Mouse (Mus musculus): ENCODE measurements around the gene Ltbr. TPM values are rescaled to one million over a fixed set of nuclear protein-coding genes. Genes with fewer than 3 reads are reported as not detected.
"Not testable (repeated sequence)": the region's sequence is repeated elsewhere in the genome, so short reads cannot be mapped to it uniquely, and the experiment has no call there.

Gene Ltbr
- total and polyA plus RNA-seq, 2 experiments from 2014 or later, result 38.3 to 76.7 TPM

DNA sequence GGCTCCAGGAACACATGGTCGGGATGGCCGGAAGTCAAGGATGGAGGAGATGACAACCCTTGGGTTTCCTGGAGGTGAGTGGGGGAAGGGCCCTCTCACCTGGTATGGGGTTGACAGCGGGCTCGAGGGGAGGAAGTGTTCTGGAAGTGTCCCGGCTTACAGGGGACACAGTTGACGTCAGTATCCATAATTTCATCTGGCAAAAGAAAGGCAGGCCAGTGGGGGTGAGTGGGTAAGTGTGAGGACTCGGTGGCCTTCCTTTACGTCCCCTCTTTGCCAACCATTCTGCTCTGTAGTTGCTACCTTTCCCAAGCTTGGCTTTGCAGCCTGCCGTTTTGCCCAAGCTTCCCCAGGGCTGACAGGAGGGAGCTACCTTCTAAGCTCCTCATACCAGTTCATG, 1.5 kb downstream of the Ltbr start:
- Histone ChIP-seq H3K9ac (replicated peaks; ENCODE audit: low read depth, low read length) (peak overlapping the region; percentile 85), H3K27ac (ENCODE audit: low read depth) (no peak overlapping the region), H3K27me3 (ENCODE audit: control insufficient read depth, insufficient read depth, low read length) (no peaks in the 10 kb centered on the region), H3K36me3 (replicated peaks; ENCODE audit: control insufficient read depth, insufficient read depth, low read length) (peaks cover 41% of the 10 kb centered on the region), H3K4me2 (ENCODE audit: low read depth, low read length) (peak overlapping the region; percentile 84), H3K4me3 (ENCODE audit: low read depth, low read length) (peak overlapping the region; percentile 63), H3K4me1 (ENCODE audit: control insufficient read depth, insufficient read depth) (peaks cover 21% of the 10 kb centered on the region), H3K9me3 (replicated peaks; ENCODE audit: control insufficient read depth, low read length) (no peaks in the 10 kb centered on the region)
- ATAC-seq (ENCODE audit: insufficient read depth, low read depth) (no peak), DNase-seq (ENCODE audit: low spot score) (no peak)
- TF ChIP-seq EP300 (IDR thresholded peaks at IDR 0.05; ENCODE audit: low read depth) (no peak), CTCF (IDR thresholded peaks at IDR 0.05; ENCODE audit: low read depth) (no peak)
- WGBS, result 63% methylated on average over 9 of the region's 9 CpGs

GRCm38 (mm10) chr6:125309406-125309805, 4.3 kb downstream of the Ltbr start:
- H3K4me3 ChIP-seq (ENCODE audit: low read depth, low read length), result no peak overlapping the region
- peaks cover 21% of the 10 kb centered on the region for H3K4me1 ChIP-seq (ENCODE audit: control insufficient read depth, insufficient read depth)
- no peaks in the 10 kb centered on the region for H3K27me3 ChIP-seq (ENCODE audit: control insufficient read depth, insufficient read depth, low read length)
- H3K9me3 ChIP-seq (replicated peaks; ENCODE audit: control insufficient read depth, low read length), result no peaks in the 10 kb centered on the region
- TF ChIP-seq EP300 (IDR thresholded peaks at IDR 0.05; ENCODE audit: low read depth), result no peak
- TF ChIP-seq CTCF (IDR thresholded peaks at IDR 0.05; ENCODE audit: low read depth), result no peak
- no peak overlapping the region for H3K4me2 ChIP-seq (ENCODE audit: low read depth, low read length)
- DNase-seq (ENCODE audit: low spot score) (no peak), ATAC-seq (ENCODE audit: insufficient read depth, low read depth) (no peak)
- H3K9ac ChIP-seq (replicated peaks; ENCODE audit: low read depth, low read length), result no peak overlapping the region
- peaks cover 51% of the 10 kb centered on the region for H3K36me3 ChIP-seq (replicated peaks; ENCODE audit: control insufficient read depth, insufficient read depth, low read length)
- H3K27ac ChIP-seq (ENCODE audit: low read depth), result no peak overlapping the region
- WGBS, result 68% methylated on average over 5 of the region's 5 CpGs

DNA sequence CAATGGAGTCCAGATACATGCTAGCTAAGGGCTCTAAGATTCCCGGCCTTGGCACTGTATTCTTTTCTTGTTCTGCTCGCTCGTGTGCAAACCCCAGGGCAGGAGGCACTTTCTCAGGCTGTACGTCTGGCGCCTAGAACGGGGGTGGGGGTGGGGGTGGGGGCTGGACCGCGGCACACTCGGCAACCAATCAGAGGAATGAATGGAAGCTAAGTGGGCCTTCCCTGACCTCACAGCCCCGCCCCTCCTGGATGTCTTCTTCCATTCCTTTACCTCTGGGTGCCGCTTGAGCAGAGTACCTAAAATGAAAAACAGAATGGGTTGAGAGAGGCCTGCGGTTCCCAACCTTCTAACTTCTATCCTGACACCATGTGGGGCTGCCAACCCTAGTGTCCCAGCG, 4.8 kb downstream of the Ltbr start:
- Histone ChIP-seq H3K4me2 (ENCODE audit: low read depth, low read length) (no peak overlapping the region), H3K36me3 (replicated peaks; ENCODE audit: control insufficient read depth, insufficient read depth, low read length) (peaks cover 51% of the 10 kb centered on the region)

DNA sequence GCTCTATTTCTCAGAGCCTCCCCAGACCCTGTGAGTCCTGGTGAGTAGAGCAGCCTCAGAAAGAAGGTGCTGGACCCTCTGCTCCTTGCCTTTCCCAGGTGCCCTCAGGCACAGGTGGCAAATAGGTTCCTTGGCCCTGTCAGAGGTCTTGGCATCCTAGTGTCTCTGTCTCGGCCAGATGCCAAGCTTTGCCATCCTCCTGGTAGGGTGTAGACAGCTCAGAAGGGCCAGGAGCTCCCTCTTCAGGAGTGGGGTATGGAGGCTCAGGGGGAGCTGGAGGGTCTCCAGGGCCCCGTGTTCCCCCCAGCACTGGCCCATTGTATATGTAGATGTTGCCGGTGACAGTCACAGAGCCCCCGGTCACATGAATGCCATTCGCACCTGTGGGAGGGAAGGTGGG, 6.6 kb downstream of the Ltbr start:
- H3K4me3 ChIP-seq (ENCODE audit: low read depth, low read length), result no peak overlapping the region
- no peak for TF ChIP-seq EP300 (IDR thresholded peaks at IDR 0.05; ENCODE audit: low read depth)
- TF ChIP-seq CTCF (IDR thresholded peaks at IDR 0.05; ENCODE audit: low read depth), result no peak
- no peak for DNase-seq (ENCODE audit: low spot score)
- no peak overlapping the region for H3K27ac ChIP-seq (ENCODE audit: low read depth)
- H3K27me3 ChIP-seq (ENCODE audit: control insufficient read depth, insufficient read depth, low read length), result no peaks in the 10 kb centered on the region
- H3K36me3 ChIP-seq (replicated peaks; ENCODE audit: control insufficient read depth, insufficient read depth, low read length), result peaks cover 51% of the 10 kb centered on the region
- H3K9me3 ChIP-seq (replicated peaks; ENCODE audit: control insufficient read depth, low read length), result no peaks in the 10 kb centered on the region
- ATAC-seq (ENCODE audit: insufficient read depth, low read depth), result no peak
- peaks cover 5% of the 10 kb centered on the region for H3K4me1 ChIP-seq (ENCODE audit: control insufficient read depth, insufficient read depth)
- no peak overlapping the region for H3K9ac ChIP-seq (replicated peaks; ENCODE audit: low read depth, low read length)
- WGBS, result 89% methylated on average over 5 of the region's 5 CpGs
- no peak overlapping the region for H3K4me2 ChIP-seq (ENCODE audit: low read depth, low read length)

More for the DNA sequence above, 4.8 kb downstream of the Ltbr start:
- TF ChIP-seq CTCF (IDR thresholded peaks at IDR 0.05; ENCODE audit: low read depth), result no peak
- no peak for TF ChIP-seq EP300 (IDR thresholded peaks at IDR 0.05; ENCODE audit: low read depth)
- DNase-seq (ENCODE audit: low spot score) (no peak), ATAC-seq (ENCODE audit: insufficient read depth, low read depth) (no peak)
- peaks cover 18% of the 10 kb centered on the region for H3K4me1 ChIP-seq (ENCODE audit: control insufficient read depth, insufficient read depth)
- H3K9ac ChIP-seq (replicated peaks; ENCODE audit: low read depth, low read length), result no peak overlapping the region
- 35% methylated on average over 13 of the region's 13 CpGs for WGBS
- H3K27ac ChIP-seq (ENCODE audit: low read depth), result no peak overlapping the region
- H3K9me3 ChIP-seq (replicated peaks; ENCODE audit: control insufficient read depth, low read length), result no peaks in the 10 kb centered on the region
- H3K4me3 ChIP-seq (ENCODE audit: low read depth, low read length), result no peak overlapping the region
- H3K27me3 ChIP-seq (ENCODE audit: control insufficient read depth, insufficient read depth, low read length), result no peaks in the 10 kb centered on the region

- ATAC-seq (ENCODE audit: insufficient read depth, low read depth) (no peak), DNase-seq (ENCODE audit: low spot score) (no peak)
- Histone ChIP-seq H3K4me2 (ENCODE audit: low read depth, low read length) (no peak overlapping the region), H3K36me3 (replicated peaks; ENCODE audit: control insufficient read depth, insufficient read depth, low read length) (peaks cover 36% of the 10 kb centered on the region), H3K4me3 (ENCODE audit: low read depth, low read length) (no peak overlapping the region), H3K4me1 (ENCODE audit: control insufficient read depth, insufficient read depth) (no peaks in the 10 kb centered on the region), H3K9me3 (replicated peaks; ENCODE audit: control insufficient read depth, low read length) (no peaks in the 10 kb centered on the region), H3K27me3 (ENCODE audit: control insufficient read depth, insufficient read depth, low read length) (no peaks in the 10 kb centered on the region), H3K9ac (replicated peaks; ENCODE audit: low read depth, low read length) (no peak overlapping the region), H3K27ac (ENCODE audit: low read depth) (no peak overlapping the region)
- WGBS, result 68% methylated on average over 6 of the region's 6 CpGs
- no peak for TF ChIP-seq CTCF (IDR thresholded peaks at IDR 0.05; ENCODE audit: low read depth)
Observed at GRCm38 (mm10) chr6:125305465-125305864, 8.2 kb downstream of the Ltbr start.

- not testable (repeated sequence) for ATAC-seq (ENCODE audit: insufficient read depth, low read depth); H3K27ac ChIP-seq (ENCODE audit: low read depth); H3K9me3 ChIP-seq (replicated peaks; ENCODE audit: control insufficient read depth, low read length); H3K4me2 ChIP-seq (ENCODE audit: low read depth, low read length); H3K4me1 ChIP-seq (ENCODE audit: control insufficient read depth, insufficient read depth); H3K4me3 ChIP-seq (ENCODE audit: low read depth, low read length); H3K27me3 ChIP-seq (ENCODE audit: control insufficient read depth, insufficient read depth, low read length); H3K9ac ChIP-seq (replicated peaks; ENCODE audit: low read depth, low read length); DNase-seq (ENCODE audit: low spot score)
- peaks cover 29% of the 10 kb centered on the region for H3K36me3 ChIP-seq (replicated peaks; ENCODE audit: control insufficient read depth, insufficient read depth, low read length)
- WGBS, result 82% methylated on average over 7 of the region's 7 CpGs
Observed at GRCm38 (mm10) chr6:125304408-125304807, 9.3 kb downstream of the Ltbr start.

Measured in heart, postnatal 0 days (tissue).